Mouse (Mus musculus) heart, postnatal 0 days (tissue): ENCODE results near the gene Shisa9.

Source experiments
- CTCF ChIP-seq: IDR thresholded peaks from 2 replicates; pipeline ENCODE4 v1.5.1; 2016; ENCODE audit warnings: antibody characterized with exemption, control low read depth, low read depth
- EP300 ChIP-seq: IDR thresholded peaks from 2 replicates; pipeline ENCODE4 v1.6.1; 2016; ENCODE audit warnings: antibody characterized with exemption, low read depth

DNA sequence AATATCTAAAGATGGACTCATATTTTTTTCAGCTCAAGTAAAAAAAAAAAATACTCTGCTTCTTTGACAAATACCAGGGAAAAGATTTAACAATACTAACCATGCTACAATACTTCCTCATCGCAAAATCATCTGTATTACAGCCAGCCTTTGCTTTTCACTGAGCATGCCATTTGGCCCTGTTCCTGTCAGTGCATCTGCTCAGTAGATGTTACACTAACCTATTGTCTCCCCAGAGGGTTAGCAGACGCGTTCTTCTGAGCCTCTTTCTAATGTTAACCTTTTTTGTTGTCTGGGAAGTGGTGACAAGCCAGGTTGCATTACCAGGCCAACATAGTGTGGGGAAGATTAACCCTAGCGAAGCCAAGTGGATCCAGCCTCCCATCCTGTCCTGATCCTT is 10.2 kb upstream of the Shisa9 start:
- no peak for TF ChIP-seq CTCF
- no peak for TF ChIP-seq EP300
